Mouse (Mus musculus): ENCODE measurements at regions not wholly inside any gene's neighbourhood (a gene's known extent, or its start where the extent isn't known, plus 50 kb on each side); places are given as distances from the start of the nearest gene placed in this dataset.

DNA sequence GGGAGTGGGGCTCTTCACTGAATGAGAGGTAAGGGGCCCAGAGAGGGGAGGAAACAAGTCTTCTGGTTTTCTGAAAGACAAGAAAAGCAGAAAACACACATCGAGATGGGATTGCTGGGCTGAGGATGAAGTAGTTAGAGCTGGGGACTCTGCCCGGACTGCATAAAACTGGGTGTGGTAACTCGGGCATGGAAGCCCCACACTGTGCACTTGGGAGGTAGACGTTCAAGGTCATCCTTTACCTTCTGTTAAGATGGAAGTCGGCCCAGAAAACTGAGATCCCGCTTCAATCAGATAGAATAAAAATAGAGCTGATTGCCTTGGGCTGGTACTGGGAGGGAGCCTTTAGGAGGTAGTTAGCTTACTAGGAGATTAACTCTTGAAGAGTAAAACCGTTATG is 107.2 kb downstream of the Rassf10 start:
- no peak for DNase-seq (ENCODE audit: low spot score)

DNA sequence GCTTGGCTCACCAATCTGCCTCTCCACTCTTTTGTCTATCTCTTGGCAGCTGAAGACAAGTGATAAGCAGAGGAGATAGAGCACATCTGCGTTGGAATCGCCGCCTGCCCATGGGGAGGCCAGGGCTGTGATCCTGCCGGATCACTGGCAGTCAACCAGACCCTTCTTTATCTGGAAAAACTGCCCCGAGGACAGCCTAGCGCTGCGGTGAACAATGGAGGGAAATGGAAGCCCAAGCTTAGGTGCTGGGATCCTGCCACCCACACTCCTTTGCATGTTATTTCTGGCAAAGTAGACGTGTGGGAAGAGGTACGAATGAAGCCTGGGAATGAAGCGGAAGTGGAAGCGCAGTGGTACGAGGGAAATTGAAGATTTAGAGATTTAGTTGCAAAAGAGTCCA is 112.8 kb downstream of the Rassf10 start:
- DNase-seq (ENCODE audit: low spot score) = no peak

DNA sequence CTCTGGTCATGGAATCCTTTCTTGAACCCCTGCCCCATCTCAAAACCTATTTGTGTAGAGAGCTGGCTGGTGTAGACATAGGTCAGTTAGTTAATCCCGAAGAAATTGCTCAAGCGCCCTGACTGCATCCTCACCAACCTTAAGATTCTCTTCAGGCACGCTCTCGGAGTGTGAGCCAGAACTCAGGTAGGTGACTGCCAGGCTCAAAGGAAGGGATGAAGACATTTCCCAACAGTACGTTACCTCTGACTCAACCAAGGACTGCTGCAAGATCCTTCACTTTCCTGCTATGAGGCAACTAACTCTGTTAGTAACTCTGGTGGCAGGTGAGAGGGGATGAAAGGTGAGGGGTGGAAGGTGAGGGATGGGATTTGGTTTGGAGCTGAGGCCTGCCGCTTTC is 114.5 kb downstream of the Rassf10 start:
- no peak for DNase-seq (ENCODE audit: low spot score)

DNA sequence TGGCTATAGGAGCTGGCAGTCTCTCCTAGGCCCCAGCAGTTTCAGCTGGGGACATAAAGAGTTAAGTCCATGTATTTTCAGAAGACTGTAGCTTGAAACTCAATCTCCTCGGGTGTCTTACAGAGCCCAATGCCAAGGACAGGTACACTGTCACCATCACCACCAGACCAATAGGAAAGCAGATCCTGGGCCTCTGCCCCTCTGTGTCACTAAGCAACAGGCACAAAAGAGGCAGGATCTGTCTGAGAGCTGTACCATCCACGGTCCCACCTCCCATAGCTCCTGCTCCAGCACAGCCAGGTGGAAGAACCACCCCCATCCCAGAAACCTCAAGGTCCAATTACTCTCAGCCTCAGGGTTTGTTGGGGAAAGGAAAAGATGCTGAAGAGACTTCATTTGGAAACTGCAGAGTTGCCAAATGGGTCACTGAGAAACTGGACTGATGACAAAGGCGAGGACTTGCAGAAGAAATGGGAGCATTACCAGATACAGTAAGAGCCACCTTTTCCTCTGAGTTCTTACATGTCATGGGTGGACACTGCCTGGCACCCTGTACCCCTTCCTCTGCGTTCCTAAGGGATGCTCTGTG is 115.7 kb downstream of the Rassf10 start:
- DNase-seq (ENCODE audit: low spot score) = no peak

DNA sequence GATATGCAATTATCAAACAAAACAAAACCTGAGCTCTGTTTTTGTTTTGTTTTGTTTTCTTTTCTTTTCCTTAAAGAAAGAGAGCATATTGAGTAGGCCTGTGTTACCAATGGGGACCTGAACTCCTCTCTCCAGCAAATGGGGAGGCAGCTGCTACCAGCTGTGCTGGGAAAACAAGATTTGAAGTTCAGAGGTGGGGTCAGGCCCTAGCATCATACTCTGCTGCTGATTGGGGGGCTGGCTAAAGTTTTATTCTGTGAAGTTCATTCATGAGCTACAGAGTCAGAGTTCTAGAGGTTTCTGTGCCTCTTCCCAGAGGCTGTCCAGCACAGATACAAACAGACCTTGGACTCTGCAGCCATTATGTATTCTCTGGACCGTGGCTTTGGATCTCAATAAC is 117.7 kb downstream of the Rassf10 start:
- DNase-seq (ENCODE audit: low spot score) = no peak

DNA sequence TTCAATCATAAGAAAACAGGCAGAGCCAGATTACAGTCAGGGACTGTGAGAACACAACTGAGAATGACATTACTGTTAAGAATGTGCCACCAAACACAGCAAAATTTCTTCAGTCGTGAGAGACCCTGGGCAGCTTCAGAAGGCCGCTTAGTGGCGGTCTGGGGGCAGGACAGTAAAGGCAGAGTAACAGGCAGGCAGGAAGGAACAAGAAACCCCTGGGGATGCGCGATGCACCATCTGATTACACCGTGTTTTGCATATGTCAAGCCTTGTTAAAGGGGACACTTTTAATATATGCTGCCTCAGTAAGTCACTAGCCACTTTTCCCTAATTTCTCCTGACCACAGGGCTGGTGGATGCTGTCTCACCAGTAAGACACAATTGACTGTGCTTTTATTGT is 120.0 kb downstream of the Rassf10 start:
- no peak for DNase-seq (ENCODE audit: low spot score)

DNA sequence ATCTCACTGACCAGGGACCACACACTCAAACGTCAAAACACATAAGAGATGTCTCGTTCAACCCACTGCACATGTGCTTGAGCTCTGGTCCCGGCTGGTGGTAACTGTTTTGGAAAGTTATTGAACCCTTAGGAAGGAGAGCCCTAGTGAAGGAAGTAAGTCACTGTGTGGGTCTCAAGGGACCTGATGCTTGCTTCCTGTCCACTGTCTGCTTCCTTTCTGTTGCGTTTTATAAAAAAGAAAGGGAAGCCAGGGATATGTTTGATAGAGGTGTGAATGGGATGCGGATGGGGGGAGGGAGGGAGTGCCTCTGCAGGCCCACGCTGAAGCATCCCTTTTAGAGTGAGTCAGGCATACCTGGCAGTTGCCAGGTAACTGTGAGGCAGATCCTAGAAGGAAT is 121.6 kb downstream of the Rassf10 start:
- no peak for DNase-seq (ENCODE audit: low spot score)

DNA sequence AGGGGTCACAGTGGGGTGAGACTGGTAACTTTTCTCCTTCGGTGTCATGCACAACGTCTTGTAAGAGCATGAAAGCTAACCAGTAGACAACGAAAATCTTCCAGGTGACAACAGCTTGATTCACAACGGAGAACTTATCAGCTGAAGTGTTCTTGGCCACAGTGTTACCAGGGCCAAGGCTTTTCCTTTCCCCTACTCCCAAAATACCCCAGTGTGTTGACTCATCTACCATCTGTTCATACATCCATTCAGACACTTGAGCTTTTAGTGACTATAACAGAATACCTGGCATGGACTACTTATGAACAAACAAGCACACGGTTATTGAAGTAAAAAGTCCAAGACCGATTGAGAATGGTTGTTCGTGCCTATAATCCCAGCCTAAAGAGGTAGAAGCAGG is 122.5 kb downstream of the Rassf10 start:
- DNase-seq (ENCODE audit: low spot score) = no peak

DNA sequence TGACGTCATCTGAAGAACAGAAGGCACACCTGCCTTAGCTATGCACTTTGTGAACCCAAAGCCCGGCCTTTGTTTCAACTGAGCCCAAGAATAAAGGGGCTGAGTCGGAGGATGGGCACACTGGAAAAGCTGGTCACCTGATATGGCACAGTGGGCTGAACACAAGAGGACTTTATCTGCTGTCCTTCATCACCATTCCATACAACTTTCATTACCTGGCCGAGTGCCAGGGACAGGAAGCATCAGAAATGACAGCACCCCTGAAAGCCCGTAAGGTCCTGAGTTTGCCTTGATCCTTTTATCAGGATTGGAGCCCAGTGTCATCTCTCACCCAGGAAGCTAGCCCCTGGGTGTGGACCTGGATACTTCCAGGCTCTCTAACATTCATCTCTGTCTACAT is 126.1 kb upstream of the Arntl start:
- DNase-seq (ENCODE audit: low spot score) = no peak

DNA sequence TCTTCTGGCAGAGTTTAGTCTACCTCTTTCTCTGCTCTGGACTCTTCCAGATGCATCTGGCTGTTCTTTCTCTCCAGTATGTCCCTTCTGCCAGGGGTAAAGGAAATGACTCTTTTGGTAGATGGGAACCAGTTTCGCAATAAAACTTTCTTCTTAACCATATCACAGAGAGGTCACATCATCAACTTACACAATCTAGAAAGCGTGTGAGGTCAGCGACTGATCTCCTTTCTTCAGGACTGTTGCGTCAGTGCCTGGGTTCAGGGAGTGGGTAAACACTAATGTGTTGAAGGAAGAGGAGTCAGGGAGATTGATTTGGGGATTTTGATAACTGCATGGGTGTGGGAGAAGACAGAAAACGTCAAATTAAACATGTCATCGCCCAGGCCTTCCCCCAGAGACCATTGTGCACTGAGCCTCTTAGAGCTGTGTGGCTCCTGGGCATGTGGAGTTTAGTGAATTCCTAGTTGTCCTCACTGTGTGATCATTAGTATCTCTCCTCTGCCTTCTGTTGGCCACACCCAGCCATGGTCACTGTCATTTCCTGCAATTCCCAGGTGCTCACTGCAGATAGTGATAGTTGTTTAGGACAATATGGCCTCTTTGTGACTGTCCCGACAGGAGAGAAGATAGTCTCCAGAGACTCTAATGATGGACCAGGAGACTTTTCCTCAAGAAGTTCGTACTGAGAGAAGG is 122.2 kb upstream of the Arntl start:
- DNase-seq (ENCODE audit: low spot score) = no peak

DNA sequence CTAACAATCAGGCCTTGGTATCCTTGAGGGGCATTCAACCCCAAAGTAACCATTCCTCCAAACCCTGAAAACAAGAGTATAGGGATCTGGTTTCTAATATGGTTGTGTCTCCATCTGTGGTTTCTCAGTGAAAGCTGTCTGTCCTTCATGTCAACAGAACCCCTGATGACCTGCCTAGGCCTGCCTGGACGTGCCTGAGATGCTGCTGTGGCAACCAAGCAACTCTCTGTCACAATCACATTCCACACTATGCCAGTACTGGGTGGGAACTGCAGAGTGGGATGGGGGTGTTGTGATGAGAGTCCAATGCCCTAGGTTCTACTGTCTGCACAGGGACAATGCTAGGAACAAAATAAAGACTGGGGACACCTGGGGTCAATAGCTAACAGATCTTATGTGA is 121.1 kb upstream of the Arntl start:
- DNase-seq (ENCODE audit: low spot score) = no peak

DNA sequence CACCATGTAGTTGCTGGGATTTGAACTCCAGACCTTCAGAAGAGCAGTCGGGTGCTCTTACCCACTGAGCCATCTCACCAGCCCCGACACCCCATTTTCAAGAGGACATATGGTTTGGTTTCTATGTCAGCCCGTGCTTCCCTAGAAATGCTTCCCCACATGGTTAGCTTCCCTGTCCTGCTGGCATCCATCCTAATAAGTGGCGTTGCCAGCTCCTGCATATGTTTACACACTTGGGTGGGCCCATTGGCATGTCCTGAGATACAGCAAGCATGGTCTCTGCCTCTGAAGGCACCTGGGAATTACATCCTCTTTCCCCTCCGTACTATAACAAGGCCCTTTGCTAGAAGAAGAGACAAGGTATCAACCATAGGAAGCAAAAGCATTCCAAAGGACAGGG is 119.6 kb upstream of the Arntl start:
- DNase-seq (ENCODE audit: low spot score) = no peak

DNA sequence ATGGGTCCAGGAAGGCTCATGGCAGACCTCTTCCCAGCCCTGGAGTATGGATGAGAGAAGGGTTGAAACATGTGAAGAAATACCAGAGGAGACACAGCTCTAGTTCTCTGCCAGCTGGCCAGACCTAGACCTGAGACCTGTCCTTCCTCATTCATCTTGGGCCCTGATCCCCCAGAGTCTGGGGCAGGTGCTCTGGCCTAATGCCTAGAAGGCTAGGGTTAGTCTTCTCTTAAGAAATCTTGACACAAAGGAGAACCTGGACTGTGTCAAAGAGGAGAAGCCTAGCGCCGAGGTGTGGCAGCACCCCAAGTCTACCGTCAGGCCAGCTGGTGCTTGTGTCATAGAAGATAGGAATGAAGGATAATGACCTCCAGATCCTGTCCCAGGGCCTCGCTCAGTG is 118.2 kb upstream of the Arntl start:
- DNase-seq (ENCODE audit: low spot score) = no peak

DNA sequence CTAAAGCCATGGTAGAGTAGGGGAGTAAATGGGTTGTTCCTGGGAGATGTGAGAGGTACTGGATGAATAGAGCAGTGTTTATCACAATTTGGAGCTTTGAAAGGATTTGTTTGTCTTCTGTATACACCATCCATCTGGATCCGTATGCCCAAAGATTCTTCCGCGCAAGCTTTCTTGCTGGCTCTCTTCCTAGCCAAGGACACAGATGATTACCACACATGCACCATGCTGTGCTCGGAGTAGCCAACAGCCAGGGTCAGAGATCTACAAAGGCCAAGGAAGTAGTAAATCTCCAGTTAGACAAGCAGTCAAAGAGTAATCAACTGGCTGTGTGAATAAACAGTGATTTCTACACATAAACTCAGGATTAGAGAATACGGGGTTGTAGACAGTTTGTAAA is 113.3 kb upstream of the Arntl start:
- DNase-seq (ENCODE audit: low spot score) = peak; percentile 5

DNA sequence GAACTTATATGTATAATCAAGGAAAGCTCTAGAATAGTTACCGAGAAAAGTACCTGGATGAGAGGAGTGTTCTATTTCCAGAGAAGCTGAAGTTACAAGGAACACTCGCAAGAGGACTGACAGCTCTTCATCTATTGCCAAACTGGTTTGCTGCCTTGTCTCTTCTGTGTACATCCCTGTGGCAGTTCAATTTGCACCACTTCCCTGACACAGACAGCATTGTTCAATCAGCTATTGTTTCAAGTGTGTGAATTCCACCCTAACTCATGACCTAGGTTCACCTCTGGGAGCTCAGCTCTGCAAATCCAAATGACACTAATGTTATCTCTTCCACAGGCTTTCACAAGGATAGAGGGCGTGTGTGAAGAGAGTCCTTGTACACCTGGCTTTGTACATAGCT is 112.2 kb upstream of the Arntl start:
- DNase-seq (ENCODE audit: low spot score) = no peak

DNA sequence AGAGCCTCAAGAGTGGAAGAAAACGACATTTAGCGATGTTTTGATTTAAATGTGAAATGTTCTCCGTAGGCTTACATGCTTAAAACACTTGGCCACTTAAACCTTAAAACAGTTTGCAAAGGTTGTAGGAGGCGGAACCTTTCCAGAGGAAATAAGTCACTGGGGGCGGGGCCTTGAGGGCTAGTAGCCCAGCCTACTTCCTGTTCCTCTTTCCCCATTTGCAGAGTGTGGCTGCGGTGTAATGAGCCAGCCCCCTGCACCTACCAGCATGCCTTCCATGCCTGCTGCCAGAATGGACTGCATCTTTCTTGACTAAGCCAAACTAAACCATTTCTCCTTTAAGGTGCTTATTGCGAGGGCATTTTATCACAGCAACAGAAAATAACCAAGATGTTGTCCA is 103.0 kb upstream of the Arntl start:
- no peak for DNase-seq (ENCODE audit: low spot score)

DNA sequence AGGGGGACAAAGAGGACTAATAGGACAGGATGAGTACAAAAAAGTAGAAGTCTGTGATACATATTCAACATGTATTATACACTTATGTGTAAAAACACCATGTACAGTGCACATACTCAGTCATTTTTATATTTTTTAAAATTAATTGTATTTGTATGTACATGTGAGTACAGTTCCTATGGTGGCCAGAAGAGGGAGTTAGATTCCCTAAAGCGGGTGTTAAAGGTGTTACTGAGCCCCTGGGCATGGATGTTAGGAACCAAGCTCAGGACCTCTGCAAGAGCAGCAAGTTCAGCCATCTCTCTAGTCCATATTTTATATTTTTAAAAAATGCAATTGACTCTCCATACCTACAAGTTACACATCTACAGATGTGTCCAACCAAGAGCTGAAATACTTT is 101.9 kb upstream of the Arntl start:
- DNase-seq (ENCODE audit: low spot score) = no peak

DNA sequence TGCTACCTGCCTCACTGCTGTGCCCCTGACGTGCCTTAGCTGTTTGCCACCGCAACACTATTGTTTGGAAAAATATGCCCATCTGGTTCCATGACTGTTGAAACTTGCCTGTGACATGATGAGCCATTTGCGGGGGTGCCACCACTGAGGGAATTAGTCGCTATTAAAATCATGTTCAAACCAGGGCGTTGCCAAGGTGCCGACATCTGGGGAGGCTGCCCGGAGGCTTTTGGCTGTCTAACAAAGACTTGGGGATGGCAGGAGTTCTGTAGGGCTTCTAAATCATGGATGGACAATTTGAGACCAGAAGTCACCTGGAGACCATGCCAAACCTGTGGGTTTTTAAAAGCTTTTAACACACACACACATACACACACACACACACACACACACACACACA is 100.5 kb upstream of the Arntl start:
- no peak for DNase-seq (ENCODE audit: low spot score)

DNA sequence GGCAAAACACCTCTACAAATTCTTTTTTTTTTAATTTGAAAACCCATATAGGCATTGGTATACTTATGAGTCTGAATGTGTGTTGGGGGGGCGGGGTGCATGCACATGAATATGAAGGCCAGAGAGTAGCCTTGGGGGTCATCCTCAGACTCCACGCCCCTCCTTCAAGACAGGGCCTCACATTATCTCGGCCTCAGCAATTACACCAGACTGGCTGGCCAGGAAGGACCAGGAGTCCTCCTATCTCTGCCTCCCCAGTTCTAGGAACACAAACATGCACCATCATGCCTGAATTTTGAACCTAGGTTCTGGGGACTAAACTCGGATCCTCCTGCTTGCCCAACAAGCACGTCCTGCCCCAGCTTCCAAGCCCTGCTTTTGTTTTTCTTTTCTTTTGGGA is 99.3 kb upstream of the Arntl start:
- DNase-seq (ENCODE audit: low spot score) = no peak

DNA sequence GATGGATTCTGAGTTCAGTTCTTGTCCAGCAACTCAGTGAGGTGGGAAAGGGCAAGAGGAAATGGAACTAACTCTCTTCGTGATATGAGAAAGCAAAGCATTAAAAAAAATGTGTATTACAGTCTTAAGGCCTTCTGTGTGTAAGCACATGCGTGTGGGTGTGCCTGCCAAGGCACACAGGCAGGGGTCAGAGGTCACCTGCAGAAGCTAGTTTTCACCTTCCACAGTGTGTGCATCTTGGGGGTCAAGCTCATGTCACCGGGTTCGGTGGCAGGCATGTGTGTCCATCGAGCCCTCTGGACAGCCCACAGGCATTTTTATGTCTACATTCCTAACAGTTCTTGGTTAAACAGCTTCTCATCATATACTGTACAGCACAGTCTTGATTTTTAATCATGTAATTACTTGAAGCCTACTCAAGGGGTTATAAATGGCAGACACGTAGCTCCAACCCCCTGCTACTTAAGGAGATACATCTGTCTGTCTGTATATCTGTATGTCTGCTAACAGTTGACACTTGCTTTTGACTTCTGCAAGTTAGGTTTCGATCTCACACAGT is 98.7 kb upstream of the Arntl start:
- DNase-seq (ENCODE audit: low spot score) = no peak

DNA sequence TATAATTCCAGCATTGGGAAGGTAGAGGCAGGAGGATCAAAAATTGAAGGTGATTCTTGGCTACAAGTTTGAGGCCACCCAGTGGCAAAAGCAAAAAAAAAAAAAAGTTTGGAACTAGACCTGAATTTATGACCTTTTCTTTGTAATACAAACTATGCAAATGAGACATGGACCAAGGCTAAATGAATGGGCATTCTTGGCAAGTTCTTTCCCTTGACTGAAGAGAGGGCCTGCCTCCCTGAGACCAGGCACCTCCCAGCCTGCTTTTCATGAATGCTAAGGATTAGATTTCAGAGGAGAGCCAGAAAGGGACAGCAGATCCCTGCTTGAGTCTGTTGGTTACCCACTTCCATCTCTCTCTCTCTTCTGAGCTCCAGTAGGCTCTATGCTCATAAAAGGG is 97.8 kb upstream of the Arntl start:
- no peak for DNase-seq (ENCODE audit: low spot score)

DNA sequence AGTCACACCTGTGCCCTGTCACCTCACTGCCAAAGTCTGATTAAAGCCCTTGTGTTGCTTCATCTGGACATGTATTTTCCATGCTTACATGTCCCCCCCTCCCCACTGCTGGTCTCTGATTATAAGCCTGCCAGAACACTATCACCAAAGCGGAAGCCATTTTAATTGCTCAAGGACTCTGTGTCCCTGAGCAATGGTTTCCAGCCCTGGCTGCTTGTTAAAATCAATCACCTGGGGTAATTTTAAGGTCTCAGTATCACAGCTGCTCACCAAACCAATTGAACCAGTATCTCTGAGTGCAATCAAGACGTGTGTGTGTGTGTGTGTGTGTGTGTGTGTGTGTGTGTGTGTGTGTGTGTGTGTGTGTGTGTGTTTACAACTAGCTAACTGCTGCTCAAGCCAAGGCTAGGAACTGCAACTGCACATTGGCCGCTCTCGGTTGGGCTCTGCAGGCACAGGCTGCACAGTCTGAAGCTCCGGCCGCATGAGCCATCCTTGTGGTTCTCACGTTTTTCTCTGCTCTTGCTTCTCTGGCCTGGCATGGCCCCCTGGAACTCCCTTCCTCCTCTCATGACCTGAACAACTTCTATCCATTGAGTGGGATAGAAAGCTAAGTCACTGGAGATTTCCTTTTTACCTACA is 96.3 kb upstream of the Arntl start:
- no peak for DNase-seq (ENCODE audit: low spot score)

DNA sequence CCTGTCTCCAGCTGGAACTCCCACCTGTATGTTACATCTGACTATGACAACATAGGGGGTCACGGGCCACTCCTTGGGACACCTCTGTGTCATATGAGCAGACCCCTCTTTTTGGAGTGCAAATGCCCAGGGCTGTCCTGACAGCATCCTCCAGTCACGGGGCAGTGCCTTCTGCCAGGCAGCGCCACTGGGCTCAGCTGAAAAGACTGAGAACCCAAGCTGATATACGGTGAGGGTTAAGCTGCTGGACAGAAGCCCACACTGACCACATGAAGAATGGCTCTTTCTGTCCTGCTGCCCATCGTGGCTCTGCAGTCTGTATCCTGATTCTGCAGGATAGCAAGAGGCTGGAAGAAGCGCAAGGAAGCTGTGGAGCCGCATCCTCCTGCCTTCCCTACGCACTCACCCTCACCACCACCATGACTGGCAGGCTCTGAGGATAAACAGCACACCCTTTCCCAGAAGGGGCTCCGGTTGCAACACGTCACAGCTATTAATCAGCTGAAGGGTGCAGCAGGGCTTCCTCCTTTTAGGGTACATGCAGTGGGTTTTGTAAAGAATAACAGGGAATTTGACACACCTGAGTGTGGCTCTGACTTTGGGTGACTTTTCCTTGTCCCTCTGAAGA is 93.9 kb upstream of the Arntl start:
- no peak for DNase-seq (ENCODE audit: low spot score)
